Mouse (Mus musculus): Measurements from ENCODE around the gene Sipa1l1.

- TF ChIP-seq CTCF (IDR thresholded peaks at IDR 0.05; ENCODE audit: control insufficient read depth, insufficient read depth, insufficient read length) (no peak), USF1 (IDR thresholded peaks at IDR 0.05; ENCODE audit: low read depth) (no peak), CEBPB (IDR thresholded peaks at IDR 0.05; ENCODE audit: low read depth) (no peak)
These were observed 259.3 kb downstream of the Sipa1l1 start for GRCm38 (mm10) chr12:82428466-82428865.
